Comparison of ENCODE assay signal across 12 mouse cellular contexts in the genomic region with DNA sequence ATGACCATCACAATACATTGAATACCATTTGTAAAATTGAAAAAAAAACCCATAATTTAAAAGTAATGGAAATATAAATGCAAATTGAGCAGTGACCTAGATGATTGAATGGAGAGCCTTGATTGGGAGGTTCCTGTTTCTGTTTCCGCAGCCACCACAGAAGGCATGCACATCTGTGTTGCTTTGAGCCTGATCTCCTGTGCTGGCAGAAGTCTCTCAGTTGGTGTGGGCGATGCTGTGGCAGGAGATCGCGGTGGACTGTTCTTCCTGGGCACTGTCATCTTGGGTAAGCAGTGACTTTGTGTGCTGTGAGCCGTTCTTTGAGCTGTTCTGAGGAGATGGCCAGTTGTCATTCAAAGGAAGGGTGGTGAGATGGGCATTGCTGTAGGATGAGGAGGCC. TPM values are rescaled to one million over a fixed set of nuclear protein-coding genes. Genes with fewer than 3 reads are reported as not detected.
DNase-seq lines count a peak whose midpoint lies in the region; ATAC-seq and TF ChIP-seq lines count a peak whose summit lies in the region.
"Had no signal": no experiment of that assay in that cellular context is flagged by ENCODE, and none has a peak within 500 bp of the region (broad histone marks: within the 10 kb centered on the region; RNA-seq: fewer than 3 reads in every experiment).

Gene Jaml, plus strand, starts transcription at position 173 of the 400 bp plus-strand sequence.

- 82% methylated on average over 5 of the region's 5 CpGs for WGBS in stomach, embryonic 15.5 days
- 88% methylated on average over 5 of the region's 5 CpGs for WGBS in stomach, postnatal 0 days
- 86% methylated on average over 5 of the region's 5 CpGs for WGBS in intestine, embryonic 16.5 days
- WGBS in hindbrain, embryonic 11.5 days = 88% methylated on average over 5 of the region's 5 CpGs

- H3K9ac ChIP-seq in stomach, embryonic 15.5 days = no peak within 1 kb of the TSS
- no peak within 1 kb of the TSS for H3K9ac ChIP-seq in stomach, postnatal 0 days (ENCODE audit: low read length)
- no peak within 1 kb of the TSS for H3K9ac ChIP-seq in intestine, embryonic 16.5 days (ENCODE audit: low read depth, low read length)
- no peak within 1 kb of the TSS for H3K9ac ChIP-seq in hindbrain, embryonic 11.5 days (ENCODE audit: low read depth, low read length)
- H3K9ac ChIP-seq: lung, embryonic 14.5 days had no signal

- H3K27me3 ChIP-seq in stomach, embryonic 15.5 days (replicated peaks) = no peaks in the 10 kb centered on the region; the same call in none of the 2 replicates
- H3K27me3 ChIP-seq in stomach, postnatal 0 days (ENCODE audit: control insufficient read depth, insufficient read depth, low read length) = no peaks in the 10 kb centered on the region
- no peaks in the 10 kb centered on the region for H3K27me3 ChIP-seq in intestine, embryonic 16.5 days (replicated peaks; ENCODE audit: control insufficient read depth, insufficient read depth, low read length)
- no peaks in the 10 kb centered on the region for H3K27me3 ChIP-seq in hindbrain, embryonic 11.5 days (ENCODE audit: control insufficient read depth, insufficient read depth, low read length)

- no peak within 1 kb of the TSS for H3K4me2 ChIP-seq in stomach, embryonic 15.5 days
- no peak within 1 kb of the TSS for H3K4me2 ChIP-seq in stomach, postnatal 0 days (replicated peaks; ENCODE audit: low read depth)
- no peak within 1 kb of the TSS for H3K4me2 ChIP-seq in intestine, embryonic 16.5 days (ENCODE audit: low read depth, low read length)
- no peak within 1 kb of the TSS for H3K4me2 ChIP-seq in hindbrain, embryonic 11.5 days (replicated peaks; ENCODE audit: low read depth, low read length)
- H3K4me2 ChIP-seq: lung, embryonic 14.5 days had no signal

- no peaks in the 10 kb centered on the region for H3K36me3 ChIP-seq in stomach, embryonic 15.5 days
- no peaks in the 10 kb centered on the region for H3K36me3 ChIP-seq in stomach, postnatal 0 days (ENCODE audit: control insufficient read depth, insufficient read depth, low read length)
- no peaks in the 10 kb centered on the region for H3K36me3 ChIP-seq in intestine, embryonic 16.5 days (ENCODE audit: control insufficient read depth, insufficient read depth, low read length)
- no peaks in the 10 kb centered on the region for H3K36me3 ChIP-seq in hindbrain, embryonic 11.5 days (ENCODE audit: control insufficient read depth, insufficient read depth, low read length)
- H3K36me3 ChIP-seq: limb, embryonic 10.5 days had no signal

- ATAC-seq in stomach, embryonic 15.5 days (ENCODE audit: insufficient read depth, low FRiP score, low read depth) = no peak
- no peak for ATAC-seq in stomach, postnatal 0 days (ENCODE audit: low FRiP score, low TSS enrichment)
- ATAC-seq in intestine, embryonic 16.5 days = no peak
- no peak for ATAC-seq in hindbrain, embryonic 11.5 days (ENCODE audit: low FRiP score)
- ATAC-seq: midbrain, embryonic 16.5 days had no signal

- H3K4me1 ChIP-seq in stomach, embryonic 15.5 days = no peaks in the 10 kb centered on the region
- no peaks in the 10 kb centered on the region for H3K4me1 ChIP-seq in stomach, postnatal 0 days (replicated peaks; ENCODE audit: control insufficient read depth, insufficient read depth)
- no peaks in the 10 kb centered on the region for H3K4me1 ChIP-seq in intestine, embryonic 16.5 days (ENCODE audit: control insufficient read depth, insufficient read depth, low read length)
- no peaks in the 10 kb centered on the region for H3K4me1 ChIP-seq in hindbrain, embryonic 11.5 days (replicated peaks; ENCODE audit: control insufficient read depth, insufficient read depth, low read length)
- H3K4me1 ChIP-seq: limb, embryonic 10.5 days had no signal

- no peaks in the 10 kb centered on the region for H3K9me3 ChIP-seq in stomach, embryonic 15.5 days
- H3K9me3 ChIP-seq in stomach, postnatal 0 days (ENCODE audit: control insufficient read depth, low read length) = no peaks in the 10 kb centered on the region
- H3K9me3 ChIP-seq in intestine, embryonic 16.5 days (ENCODE audit: control insufficient read depth, low read length) = no peaks in the 10 kb centered on the region
- H3K9me3 ChIP-seq in hindbrain, embryonic 11.5 days (ENCODE audit: control insufficient read depth, low read length) = no peaks in the 10 kb centered on the region
- H3K9me3 ChIP-seq: limb, embryonic 10.5 days had no signal

- TF ChIP-seq CTCF in stomach, postnatal 0 days (IDR thresholded peaks at IDR 0.05; ENCODE audit: low read depth) = no peak

- no peak within 1 kb of the TSS for H3K4me3 ChIP-seq in stomach, embryonic 15.5 days (replicated peaks)
- no peak within 1 kb of the TSS for H3K4me3 ChIP-seq in stomach, postnatal 0 days (ENCODE audit: low read depth, low read length)
- no peak within 1 kb of the TSS for H3K4me3 ChIP-seq in intestine, embryonic 16.5 days (ENCODE audit: low read length)
- no peak within 1 kb of the TSS for H3K4me3 ChIP-seq in hindbrain, embryonic 11.5 days (ENCODE audit: low read depth, low read length)
- H3K4me3 ChIP-seq: limb, embryonic 10.5 days had no signal

- no peak for TF ChIP-seq EP300 in stomach, postnatal 0 days (optimal IDR thresholded peaks at IDR 0.05)

- DNase-seq in stomach, postnatal 0 days (ENCODE audit: low spot score) = no peak
- peak; percentile 17 to 25 for DNase-seq in spleen, postnatal 14 days (ENCODE audit: low spot score in 2 of 2)
- DNase-seq in cerebellum, postnatal 10 days = no peak
- DNase-seq in hindbrain, embryonic 11.5 days (ENCODE audit: low spot score) = no peak
- no peak for DNase-seq in adrenal gland, adult 8-10 months
- DNase-seq in embryo, embryonic 11 days = no peak
- DNase-seq: kidney, adult 8-10 months; lung, embryonic 14.5 days had no signal

- no peak within 1 kb of the TSS for H3K27ac ChIP-seq in stomach, embryonic 15.5 days
- H3K27ac ChIP-seq in stomach, postnatal 0 days (replicated peaks) = no peak within 1 kb of the TSS
- no peak within 1 kb of the TSS for H3K27ac ChIP-seq in intestine, embryonic 16.5 days (ENCODE audit: low read length)
- H3K27ac ChIP-seq in hindbrain, embryonic 11.5 days (ENCODE audit: low read depth, low read length) = no peak within 1 kb of the TSS
- H3K27ac ChIP-seq: limb, embryonic 10.5 days had no signal

RNA-seq across cellular contexts. Expression of gene Jaml, which starts in this region (rescaled TPM):
- polyA plus RNA-seq in stomach, embryonic 15.5 days (2015; fragmentation: Nextera tagmentation; extraction: Ambion mirVana) = 24.3 and 25.6 TPM in 2 replicates
- polyA plus RNA-seq in stomach, postnatal 0 days (2015; fragmentation: Nextera tagmentation; extraction: Ambion mirVana) = 3.4 and 3.5 TPM in 2 replicates
- polyA plus RNA-seq in intestine, embryonic 16.5 days (2015; fragmentation: Nextera tagmentation; extraction: Ambion mirVana) = 100 and 102 TPM in 2 replicates
- 0.31 and 0.36 TPM in 2 replicates for polyA plus RNA-seq in hindbrain, embryonic 11.5 days (2014; fragmentation: Nextera tagmentation; extraction: Ambion mirVana)
- total RNA-seq in adrenal gland, adult 8-10 months (2022) = 1 to 10 TPM; 2.2 to 3.9 (median 2.9) TPM

Comparison
In these comparisons a context has a peak if more than half of its experiments do, and no peak if none do; other contexts are left out.
1. DNase-seq: peak in spleen, postnatal 14 days (2 of 2); none in stomach, postnatal 0 days (single experiment), cerebellum, postnatal 10 days (0 of 2), hindbrain, embryonic 11.5 days (single experiment), adrenal gland, adult 8-10 months (single experiment) and embryo, embryonic 11 days (single experiment).